Mouse (Mus musculus): ENCODE results near the gene Tcp10a.
"Not testable (repeated sequence)": the region's sequence is repeated elsewhere in the genome, so short reads cannot be mapped to it uniquely, and the experiment has no call there.

GRCm38 (mm10) chr17:7326415-7326814 lies 2.0 kb downstream of the Tcp10a start:
- not testable (repeated sequence) for TF ChIP-seq CTCF (IDR thresholded peaks at IDR 0.05; ENCODE audit: borderline replicate concordance, extremely low read depth, insufficient read depth, insufficient read length); POLR2A (IDR thresholded peaks at IDR 0.05; ENCODE audit: borderline replicate concordance, extremely low read depth, insufficient read depth, insufficient read length, poor library complexity, severe bottlenecking)
